9 mouse cellular contexts compared by ENCODE assay signal in the genomic region with DNA sequence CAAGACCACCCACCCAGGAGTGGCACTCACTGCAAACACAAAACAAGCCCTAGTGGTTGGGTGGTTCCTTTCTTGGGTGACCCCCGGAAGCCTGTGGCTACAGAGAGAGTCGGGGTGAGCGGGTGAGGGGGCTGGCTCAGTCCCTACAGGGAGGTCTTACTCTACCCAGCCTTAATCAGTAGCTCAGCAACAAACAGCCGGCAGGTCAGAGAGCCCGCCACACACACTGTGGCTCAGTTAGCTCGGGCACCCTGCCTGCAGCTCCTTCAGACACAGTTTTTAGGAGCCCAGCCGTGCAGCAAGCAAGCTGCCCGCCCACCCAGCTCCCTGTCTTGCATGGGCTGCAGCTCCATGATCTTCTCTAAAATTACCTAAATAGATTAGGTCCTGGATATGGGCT. TPM values are rescaled to one million over a fixed set of nuclear protein-coding genes. Genes with fewer than 3 reads are reported as not detected.
DNase-seq lines count a peak whose midpoint lies in the region; ATAC-seq and TF ChIP-seq lines count a peak whose summit lies in the region.
"Had no signal": no experiment of that assay in that cellular context is flagged by ENCODE, and none has a peak within 500 bp of the region (broad histone marks: within the 10 kb centered on the region; RNA-seq: fewer than 3 reads in every experiment).

No protein-coding gene starts in this region.

- H3K79me2 ChIP-seq in liver, adult 2 months (ENCODE audit: control insufficient read depth, insufficient read depth, low read length): no peaks in the 10 kb centered on the region

- ATAC-seq in liver, embryonic 11.5 days (replicated peaks; ENCODE audit: low FRiP score): no peak

- no peaks in the 10 kb centered on the region for H3K9me3 ChIP-seq in liver, embryonic 11.5 days (ENCODE audit: control insufficient read depth, low read length)

- no peak overlapping the region for H3K9ac ChIP-seq in liver, adult 2 months (ENCODE audit: low read depth, low read length)
- H3K9ac ChIP-seq in liver, embryonic 11.5 days (ENCODE audit: low read depth, low read length): peak overlapping the region; percentile 30; the same call in 1 of the 2 replicates

- peak overlapping the region; percentile 53; the same call in 1 of the 2 replicates for H3K27ac ChIP-seq in liver, adult 2 months (replicated peaks; ENCODE audit: insufficient read depth, low read depth, low read length)
- no peak overlapping the region for H3K27ac ChIP-seq in liver, embryonic 11.5 days (ENCODE audit: low read depth, low read length)

- H3K36me3 ChIP-seq in liver, adult 2 months (ENCODE audit: control insufficient read depth, insufficient read depth, low read length): no peaks in the 10 kb centered on the region
- H3K36me3 ChIP-seq in liver, embryonic 11.5 days (ENCODE audit: control insufficient read depth, insufficient read depth, low read length): no peaks in the 10 kb centered on the region

- H3K4me1 ChIP-seq in liver, adult 2 months (ENCODE audit: control insufficient read depth, insufficient read depth, low read length): no peaks in the 10 kb centered on the region
- H3K4me1 ChIP-seq in liver, embryonic 11.5 days (replicated peaks; ENCODE audit: control insufficient read depth, insufficient read depth, low read length): peaks cover 23% of the 10 kb centered on the region

- no peak overlapping the region for H3K4me2 ChIP-seq in liver, embryonic 11.5 days

- peaks cover 4% of the 10 kb centered on the region; the same call in 1 of the 2 replicates for H3K27me3 ChIP-seq in liver, adult 2 months (ENCODE audit: control insufficient read depth, insufficient read depth, low read length)
- H3K27me3 ChIP-seq in liver, embryonic 11.5 days (replicated peaks; ENCODE audit: control insufficient read depth, insufficient read depth, low read length): no peaks in the 10 kb centered on the region

- DNase-seq in heart, adult 11 months: peak; percentile 90
- DNase-seq in heart, adult 18-20 months: no peak
- DNase-seq in liver, adult 2 months (ENCODE audit: extremely low read depth, low read depth, low spot score): no peak
- DNase-seq in liver: no peak
- peak; percentile 44 for DNase-seq in brain, embryonic 14.5 days (ENCODE audit: low read depth)
- DNase-seq in liver, embryonic 11.5 days (ENCODE audit: low spot score): no peak
- no peak for DNase-seq in adrenal gland, postnatal 25 days
- no peak for DNase-seq in thymus, postnatal 14 days
- DNase-seq: adrenal gland, postnatal 10 days had no signal

- TF ChIP-seq CTCF in liver, adult 2 months (IDR thresholded peaks at IDR 0.05; ENCODE audit: low read depth, low read length): no peak
- no peak for TF ChIP-seq CTCF in brain, embryonic 14.5 days (IDR thresholded peaks at IDR 0.05; ENCODE audit: borderline replicate concordance, extremely low read depth, insufficient read depth, insufficient read length)

- WGBS in liver, adult 2 months: 71% methylated on average over 8 of the region's 8 CpGs
- 61% methylated on average over 8 of the region's 8 CpGs for WGBS in liver, embryonic 11.5 days

- H3K4me3 ChIP-seq in liver, adult 2 months (ENCODE audit: insufficient read depth, low read depth, low read length): no peak overlapping the region
- H3K4me3 ChIP-seq in liver, embryonic 11.5 days (ENCODE audit: low read depth, low read length): no peak overlapping the region

- no peak for TF ChIP-seq POLR2A in liver, adult 2 months (IDR thresholded peaks at IDR 0.05; ENCODE audit: extremely low read depth, insufficient read depth, low read length)
- TF ChIP-seq POLR2A in brain, embryonic 14.5 days (IDR thresholded peaks at IDR 0.05; ENCODE audit: borderline replicate concordance, extremely low read depth, insufficient read depth, insufficient read length, poor library complexity, severe bottlenecking): no peak

RNA-seq across cellular contexts. Expression of a gene that starts 33.9 kb away (rescaled TPM):
- total RNA-seq in heart, adult 18-20 months (2021): 10 to 100 TPM; 51.6 to 63.6 TPM
- total RNA-seq in liver, adult 2 months (2014; rRNA removed): 22.3 and 28.0 TPM in 2 replicates
- polyA plus RNA-seq in liver, adult 2 months (2012; rRNA removed): 13.5 and 14.7 TPM in 2 replicates
- polyA plus RNA-seq in brain, embryonic 14.5 days (2012; rRNA removed): 68.3 and 96.6 TPM in 2 replicates
- polyA plus RNA-seq in liver, embryonic 11.5 days (2014; fragmentation: Nextera tagmentation; extraction: Ambion mirVana): 137 and 144 TPM in 2 replicates
- total RNA-seq in adrenal gland, postnatal 25 days (2021): 192 and 215 TPM in 2 replicates

Comparison
In these comparisons a context has a peak if more than half of its experiments do, and no peak if none do; other contexts are left out.
1. DNase-seq: peak in heart, adult 11 months (single experiment) and brain, embryonic 14.5 days (single experiment); none in heart, adult 18-20 months (0 of 2), liver, adult 2 months (single experiment), liver (single experiment), liver, embryonic 11.5 days (single experiment), adrenal gland, postnatal 25 days (single experiment) and thymus, postnatal 14 days (single experiment).